Mouse (Mus musculus): Measurements from ENCODE around the gene Inafm2.

Inafm2 gene

GRCm38 (mm10) chr2:118726873-118727272, 18.7 kb upstream of the Inafm2 start:
- DNase-seq (ENCODE audit: low spot score) = no peak

- DNase-seq (ENCODE audit: low spot score) = no peak
Measured at GRCm38 (mm10) chr2:118727911-118728310, 17.6 kb upstream of the Inafm2 start.

DNA sequence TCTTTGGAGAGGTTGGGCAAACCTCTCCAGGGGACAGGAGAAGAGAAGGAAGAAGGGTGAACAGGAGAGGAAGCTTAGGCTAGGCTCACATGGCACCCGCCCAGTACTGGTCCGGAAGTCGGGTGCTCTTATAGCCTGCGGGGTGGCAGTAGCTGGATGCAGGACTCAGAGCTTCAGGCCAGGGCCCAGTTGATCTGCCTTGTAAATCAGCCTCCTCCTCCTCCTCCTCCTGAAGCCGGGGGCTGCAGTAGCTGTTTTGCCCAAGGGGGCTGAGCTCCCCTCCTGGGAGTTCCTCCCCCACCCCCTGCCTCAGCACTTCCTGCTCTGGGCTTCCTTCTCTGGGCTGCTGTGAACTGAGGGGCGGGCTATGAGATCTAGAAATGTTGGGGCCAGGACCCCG, 17.2 kb upstream of the Inafm2 start, which contains the start of gene Plcb2:
Plcb2 (minus strand) TSS at position 102 of the 400 bp plus-strand sequence.
- peak; percentile 45 for DNase-seq (ENCODE audit: low spot score)

DNA sequence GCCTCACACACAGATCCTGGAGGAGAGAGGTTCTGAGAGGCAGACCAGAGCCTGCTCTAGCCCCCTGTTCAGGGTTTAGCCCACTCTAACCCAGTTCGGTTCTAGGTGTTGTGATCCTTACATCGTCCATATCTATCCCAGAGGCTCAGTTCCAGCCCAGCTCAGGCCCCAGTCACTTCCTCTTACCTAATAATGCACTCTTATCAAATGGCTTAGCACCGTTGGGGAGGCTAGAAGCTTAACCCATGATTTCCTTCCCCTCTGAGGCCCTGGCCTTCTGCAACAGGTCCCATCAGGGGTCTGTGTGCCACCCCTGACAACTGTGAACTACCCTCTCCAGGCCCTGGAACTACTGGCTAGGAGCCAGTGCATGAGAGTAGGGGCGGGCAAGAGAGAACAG, 16.4 kb upstream of the Inafm2 start:
- DNase-seq (ENCODE audit: low spot score) = no peak

DNA sequence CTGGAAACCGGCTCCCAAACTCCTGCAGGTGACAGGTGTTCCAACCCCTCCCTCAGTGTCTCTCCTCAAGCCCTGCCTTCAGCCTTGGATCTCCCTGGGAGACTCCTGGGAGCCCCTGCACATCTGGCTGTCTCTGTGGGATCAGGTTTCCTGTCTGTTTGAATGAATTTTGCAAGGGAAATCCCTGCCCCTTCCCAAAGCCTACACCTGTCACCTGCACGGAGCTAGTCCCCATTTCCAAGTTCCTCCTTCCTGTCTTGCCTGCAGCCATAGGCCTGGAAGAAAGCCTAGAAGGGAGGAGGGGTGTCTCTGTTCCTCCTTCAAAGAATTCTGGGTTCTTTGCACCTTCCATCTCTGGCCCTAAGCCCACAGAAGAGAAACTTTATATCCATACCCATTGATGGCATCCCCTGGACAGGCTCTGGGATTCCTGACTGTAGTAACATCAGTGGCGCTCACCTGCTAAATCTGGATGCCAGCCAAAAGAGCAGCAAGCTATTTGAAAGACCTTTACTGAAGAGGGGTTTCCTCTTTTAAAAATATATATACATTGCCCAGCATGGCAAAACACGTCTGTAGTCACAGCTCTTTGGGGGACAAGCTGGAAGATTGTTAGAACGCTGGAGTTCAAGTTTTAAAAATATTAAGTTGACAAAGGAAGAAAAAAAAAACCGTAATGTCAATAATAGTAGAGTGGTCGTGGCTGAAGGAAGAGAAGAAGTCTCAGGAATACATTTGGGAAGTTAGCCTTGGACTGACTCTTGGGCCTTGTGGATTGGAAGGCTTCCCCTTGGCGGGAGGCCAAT, 15.5 kb upstream of the Inafm2 start:
- no peak for DNase-seq (ENCODE audit: low spot score)

DNA sequence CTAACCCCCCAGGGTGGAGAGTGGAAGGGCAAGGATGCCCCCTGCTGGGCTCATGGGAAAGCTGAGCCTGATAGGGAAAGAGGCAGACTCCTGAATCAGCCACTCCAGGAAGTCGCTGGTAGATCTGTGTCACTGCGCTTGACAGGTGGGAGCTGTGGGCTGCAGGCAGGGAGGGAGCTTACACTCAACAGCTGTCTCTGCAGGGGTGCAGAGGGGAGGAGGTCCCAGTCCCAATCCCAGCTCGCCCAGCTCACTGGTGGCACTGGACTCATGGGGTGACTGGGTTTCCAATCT, 15.0 kb upstream of the Inafm2 start:
- DNase-seq (ENCODE audit: low spot score) = peak; percentile 77

DNA sequence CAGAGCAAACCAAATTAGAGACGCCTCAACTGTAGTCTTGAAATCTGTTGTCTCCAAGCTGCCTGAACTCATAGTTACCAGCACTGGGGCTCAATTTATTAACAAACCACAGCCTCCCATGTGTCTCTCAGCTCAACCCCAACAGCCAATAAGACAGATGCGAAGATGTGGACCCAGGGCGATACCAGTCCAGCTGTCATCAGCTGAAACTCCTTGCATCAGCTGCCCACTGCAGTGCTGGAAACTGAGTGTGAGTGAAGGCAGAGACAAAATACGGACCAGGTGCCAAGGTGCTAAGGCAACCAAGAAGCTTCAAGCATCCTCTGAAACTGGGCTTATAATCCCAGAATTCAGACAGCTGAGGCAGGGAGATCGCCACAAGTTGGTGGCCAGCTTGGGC, 13.6 kb upstream of the Inafm2 start:
- DNase-seq (ENCODE audit: low spot score) = no peak

GRCm38 (mm10) chr2:118733341-118733740, 12.2 kb upstream of the Inafm2 start:
- no peak for DNase-seq (ENCODE audit: low spot score)

DNA sequence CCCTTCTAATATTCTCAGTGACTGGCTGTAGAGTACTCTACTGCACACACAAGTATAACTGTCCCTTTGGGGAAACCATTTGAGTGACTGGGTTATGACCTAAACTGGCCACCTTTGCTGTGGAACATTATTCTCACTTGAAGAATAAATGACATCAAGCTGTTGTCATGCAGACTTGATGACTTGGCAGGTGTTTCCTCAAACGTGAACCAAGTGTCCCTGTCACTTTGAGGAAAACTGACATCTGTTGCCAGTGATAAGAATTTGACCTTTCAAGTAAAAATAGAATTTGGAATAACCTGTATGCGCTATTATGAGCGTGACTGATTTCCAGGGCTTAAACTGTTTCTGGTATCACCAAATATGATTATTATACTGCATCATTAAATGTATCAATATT, 5.2 kb upstream of the Inafm2 start:
- no peak for DNase-seq (ENCODE audit: low spot score)

DNA sequence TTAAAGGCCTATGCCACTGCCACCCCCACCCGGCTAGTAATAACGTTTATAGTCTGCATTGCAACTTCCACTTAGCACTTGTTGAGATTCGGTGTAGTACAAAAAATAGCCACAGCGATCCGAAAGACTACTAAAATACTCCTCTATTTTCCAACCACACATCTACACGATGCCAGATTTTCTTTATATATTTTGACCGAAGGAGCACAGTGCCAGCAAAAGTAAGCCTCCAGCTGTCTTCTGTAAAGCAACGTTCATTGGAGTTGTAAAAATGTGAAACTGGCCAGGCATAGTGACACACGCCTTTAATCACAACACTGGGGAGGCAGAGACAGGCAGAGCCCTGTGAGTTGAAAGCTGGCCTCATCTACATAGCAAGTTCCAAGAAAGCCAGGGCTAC, 4.4 kb upstream of the Inafm2 start:
- no peak for DNase-seq (ENCODE audit: low spot score)

- peak; percentile 76 for DNase-seq (ENCODE audit: low spot score)
Measured at GRCm38 (mm10) chr2:118743261-118743943, 2.2 kb upstream of the Inafm2 start.

GRCm38 (mm10) chr2:118744621-118745020, 937 bp upstream of the Inafm2 start:
- no peak for DNase-seq (ENCODE audit: low spot score)

DNA sequence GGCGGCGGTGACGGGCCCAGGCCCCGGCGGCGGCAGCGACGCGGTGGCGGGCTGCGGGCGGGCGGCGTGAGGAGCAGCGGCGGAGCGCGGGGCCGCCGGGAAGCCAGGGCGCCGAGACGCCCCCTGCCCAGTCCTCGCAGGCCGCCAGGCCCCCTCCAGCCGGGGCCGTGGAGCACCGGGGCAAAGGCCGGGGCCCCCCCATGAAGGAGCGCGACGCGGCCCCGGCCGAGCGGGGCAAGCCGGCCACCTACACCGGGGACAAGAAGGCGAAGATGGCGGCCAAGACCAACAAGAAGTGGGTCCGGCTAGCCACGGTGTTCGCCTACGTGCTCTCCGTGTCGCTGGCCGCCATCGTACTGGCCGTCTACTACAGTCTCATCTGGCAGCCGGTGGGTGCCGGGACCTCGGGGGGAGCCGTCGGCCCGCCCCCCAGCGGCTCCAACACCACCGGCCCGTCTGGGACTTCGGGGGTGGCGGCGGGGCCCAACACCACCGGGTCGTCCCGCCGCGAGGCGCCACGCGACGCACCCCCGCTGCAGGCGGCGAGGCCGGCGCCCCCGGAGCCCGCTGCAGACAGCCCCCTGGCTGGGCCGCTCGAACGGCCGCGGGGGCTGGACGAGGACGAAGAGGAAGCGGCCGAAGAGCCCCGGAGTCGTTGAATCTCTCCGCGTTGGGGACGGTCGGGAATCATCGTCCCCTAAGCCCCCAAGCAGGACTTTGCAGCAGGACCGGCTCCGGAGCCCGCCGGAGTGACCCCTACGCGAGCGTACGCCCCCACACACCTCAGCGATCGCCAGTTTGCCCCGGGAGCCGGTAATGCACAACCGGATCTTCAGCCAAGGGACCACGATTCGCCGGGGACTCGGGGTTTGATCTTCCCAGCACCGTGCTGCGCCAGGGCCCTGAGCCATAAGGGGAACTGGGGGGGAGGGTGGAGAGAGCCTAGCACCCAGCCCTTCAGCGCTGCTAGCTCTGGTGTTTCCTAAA, 650 bp downstream of the Inafm2 start:
- no peak for DNase-seq (ENCODE audit: low spot score)

DNA sequence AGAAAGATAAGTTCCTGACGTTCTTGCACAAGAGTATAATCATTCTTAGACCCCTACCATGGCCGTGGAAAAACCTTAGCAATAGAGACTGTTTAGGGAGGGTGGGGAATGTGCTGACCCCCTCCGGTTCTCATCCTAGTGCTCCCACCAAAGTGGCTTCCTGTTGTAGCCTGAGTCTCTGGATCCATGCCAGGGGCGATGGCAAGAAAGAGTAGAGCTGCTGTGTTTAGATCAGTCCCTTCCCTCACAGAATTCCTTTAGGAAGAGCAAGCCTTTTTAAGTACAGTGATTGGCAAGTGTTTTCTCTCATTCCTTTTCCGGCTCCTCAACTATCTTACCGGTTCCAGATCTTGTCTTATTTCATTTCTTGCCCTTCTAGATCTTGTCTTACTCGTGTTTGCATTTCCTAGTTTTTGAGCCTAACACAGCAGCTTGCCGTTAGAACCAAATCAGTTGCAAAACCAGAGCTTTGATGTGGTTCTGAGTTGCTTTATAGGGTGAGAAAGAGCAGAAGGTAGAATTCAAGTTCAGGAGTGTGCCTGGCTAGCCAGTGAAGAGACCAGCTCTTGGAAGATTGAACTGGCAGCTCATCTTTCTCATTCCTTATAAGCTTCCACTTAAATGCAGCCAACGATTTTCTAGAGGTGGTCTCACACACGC, 1.9 kb downstream of the Inafm2 start:
- DNase-seq (ENCODE audit: low spot score) = peak; percentile 50

DNA sequence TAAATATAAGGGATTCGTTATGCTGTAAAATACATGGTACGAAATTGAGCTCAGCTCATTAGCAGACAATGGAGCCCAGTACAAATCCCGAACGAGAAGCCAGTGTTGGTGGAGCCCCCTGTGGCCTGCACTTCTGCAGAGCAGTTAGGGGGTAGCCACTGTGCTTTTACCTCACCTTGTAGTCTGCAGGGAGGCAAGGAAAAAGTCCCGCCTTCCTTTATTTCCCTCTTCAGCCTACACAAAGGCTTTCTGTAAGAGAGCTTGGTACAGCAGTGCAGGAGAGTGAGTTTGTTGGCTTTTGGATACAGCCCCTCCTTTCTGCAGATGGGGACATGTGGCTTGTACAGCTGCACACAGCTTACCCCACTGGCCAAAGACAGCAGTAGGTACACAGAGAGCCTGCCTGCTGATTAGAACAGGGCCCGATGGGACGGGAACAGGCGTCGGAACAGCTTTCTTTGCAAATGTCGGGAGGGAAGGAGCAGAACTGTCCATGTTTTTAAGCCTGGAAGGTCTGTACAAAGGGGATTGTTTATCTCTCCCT, 3.9 kb downstream of the Inafm2 start:
- DNase-seq (ENCODE audit: low spot score) = no peak

DNA sequence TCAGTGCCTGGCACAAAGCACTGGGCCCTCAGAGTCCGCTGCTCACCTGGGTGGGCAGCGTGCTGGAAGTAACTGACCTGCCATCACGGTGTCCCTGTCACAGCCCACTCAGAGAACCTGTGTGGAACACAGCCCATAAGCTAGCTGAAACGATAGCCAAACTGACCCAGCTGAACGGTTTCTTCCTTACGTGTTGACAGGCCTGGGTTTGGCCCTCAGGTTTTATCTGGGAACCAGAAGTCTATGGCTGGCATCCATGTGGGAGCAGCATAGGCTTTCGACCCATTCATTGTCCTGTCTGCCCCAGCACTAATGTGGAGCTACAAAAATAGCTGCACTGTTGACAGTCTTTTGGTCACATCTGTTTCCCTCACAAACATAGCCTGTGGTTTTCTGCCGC, 4.9 kb downstream of the Inafm2 start:
- DNase-seq (ENCODE audit: low spot score) = no peak

DNA sequence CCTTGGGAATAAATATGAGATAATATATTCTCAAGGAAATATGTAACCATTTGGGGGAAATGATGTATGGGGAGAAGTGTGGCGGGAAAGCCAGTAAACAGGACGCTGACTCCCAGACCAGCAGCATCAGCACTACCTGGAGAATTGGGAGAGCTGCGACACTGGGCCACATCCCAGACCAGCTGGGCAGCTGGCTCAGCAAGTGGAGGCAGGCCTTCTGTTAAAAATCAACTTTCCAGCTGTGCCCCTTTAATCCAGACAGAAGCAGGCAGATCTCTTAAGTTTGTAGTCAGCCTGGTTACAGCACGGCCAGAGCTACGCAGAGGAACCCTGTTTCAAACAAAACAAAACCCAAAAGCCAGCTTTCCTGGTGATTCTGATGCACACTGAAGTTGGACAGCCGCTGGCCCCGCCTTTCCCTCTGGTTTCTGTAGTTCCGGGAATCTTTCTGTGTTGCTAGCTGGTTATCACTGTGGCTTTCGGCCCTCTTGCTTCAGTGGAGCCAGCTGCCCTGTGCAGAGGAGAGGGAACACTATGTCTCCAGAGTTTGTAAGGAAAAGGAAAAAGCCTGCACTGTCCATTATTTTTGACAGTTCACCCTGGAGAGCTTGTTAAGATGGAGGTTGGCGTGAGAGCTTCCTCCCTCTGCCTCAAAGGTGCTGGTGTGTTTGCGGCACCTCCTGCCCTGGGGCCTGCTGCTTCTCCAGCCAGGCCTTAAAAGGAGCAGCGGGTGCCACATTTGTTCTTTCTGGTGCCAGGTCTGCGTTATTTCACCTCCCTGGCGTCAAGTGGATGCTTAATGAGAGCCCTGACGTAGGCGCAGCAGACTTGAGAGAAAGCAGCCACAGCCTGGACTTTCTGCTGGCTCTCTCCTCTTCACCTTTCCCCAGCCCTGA, 6.6 kb downstream of the Inafm2 start:
- DNase-seq (ENCODE audit: low spot score) = peak; percentile 53

DNA sequence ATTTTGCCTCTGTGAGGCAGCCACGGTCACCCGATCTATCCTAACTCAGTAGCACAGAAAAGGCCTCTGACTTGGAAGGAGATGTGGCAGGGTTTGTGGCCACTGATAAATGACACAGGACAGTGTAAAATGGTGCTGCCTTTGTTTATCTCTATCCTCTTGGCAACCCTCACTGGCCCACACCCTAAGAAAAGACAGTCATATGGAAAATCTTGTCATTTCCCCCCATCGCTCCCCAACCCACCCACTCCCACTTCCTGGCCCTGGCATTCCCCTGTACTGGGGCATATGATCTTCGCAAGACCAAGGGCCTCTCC, 7.2 kb downstream of the Inafm2 start:
- no peak for DNase-seq (ENCODE audit: low spot score)

DNA sequence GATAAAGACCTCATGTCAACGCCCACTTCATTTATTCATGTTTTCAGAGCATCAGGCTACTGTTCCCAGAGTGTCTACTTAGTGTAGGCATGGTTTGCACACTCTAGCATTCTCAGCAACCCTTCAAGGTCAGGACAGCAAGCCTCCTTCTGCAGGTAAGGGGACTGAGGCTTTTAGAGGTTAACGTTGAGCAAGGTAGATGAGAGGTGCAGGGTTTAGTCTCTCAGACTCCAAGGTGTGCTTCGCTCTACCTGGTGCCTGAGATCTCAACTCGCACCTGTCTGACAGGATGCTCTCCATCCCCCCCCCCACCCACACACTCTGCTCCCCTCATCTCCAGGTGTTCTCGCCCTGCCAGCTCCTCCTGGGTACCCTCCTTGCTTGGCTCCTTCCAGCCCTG, 8.6 kb downstream of the Inafm2 start:
- DNase-seq (ENCODE audit: low spot score) = no peak

- no peak for DNase-seq (ENCODE audit: low spot score)
Measured at GRCm38 (mm10) chr2:118755407-118755806, 9.8 kb downstream of the Inafm2 start.

DNA sequence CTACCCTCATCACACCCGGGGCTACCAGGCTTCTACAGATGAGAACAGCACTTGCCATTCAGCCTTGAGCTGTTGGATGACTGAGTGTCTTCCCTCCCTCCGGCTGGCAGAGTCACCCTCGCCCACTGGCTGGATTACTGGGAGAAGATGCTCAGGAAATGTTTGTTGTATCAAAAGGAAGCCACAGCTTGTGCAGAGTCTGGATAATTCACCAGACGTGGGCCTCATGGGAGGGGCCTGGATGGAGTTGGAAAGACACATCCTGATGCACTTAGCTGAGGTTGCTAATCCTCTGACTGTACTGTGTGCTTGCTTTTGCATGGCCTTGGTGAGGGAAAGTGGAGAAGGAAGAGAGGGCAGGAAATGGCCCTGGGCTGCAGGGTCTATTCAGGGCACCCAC, 10.5 kb downstream of the Inafm2 start:
- peak; percentile 39 for DNase-seq (ENCODE audit: low spot score)
